ENCODE assay signal across 23 mouse cellular contexts in the genomic region with DNA sequence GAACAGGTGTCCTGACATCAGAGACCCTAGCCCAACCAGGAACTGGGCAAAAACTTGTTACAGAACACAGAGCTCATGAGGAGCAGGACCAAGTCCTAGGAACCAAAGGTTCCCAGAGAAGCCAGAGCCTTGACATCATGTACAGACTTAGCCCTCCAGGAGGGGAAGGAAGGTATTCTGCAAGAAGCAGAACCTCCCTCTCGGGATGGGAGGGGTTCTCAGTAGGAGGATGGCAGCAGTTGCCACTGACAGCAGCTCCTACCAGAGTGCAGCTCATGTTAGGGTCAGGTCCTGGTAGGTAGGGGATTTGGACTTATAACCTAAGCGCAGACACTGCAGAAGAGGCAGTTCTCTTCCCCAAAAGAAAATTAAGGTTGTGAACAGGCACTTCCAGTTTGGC.
"Had no signal": no experiment of that assay in that cellular context is flagged by ENCODE, and none has a peak within 500 bp of the region (broad histone marks: within the 10 kb centered on the region; RNA-seq: fewer than 3 reads in every experiment).

No protein-coding gene starts in this region.

- H3K27me3 ChIP-seq: heart, embryonic 12.5 days; hindbrain, embryonic 13.5 days; hindbrain, embryonic 15.5 days; kidney, embryonic 15.5 days; limb, embryonic 13.5 days; limb, embryonic 15.5 days had no signal

- H3K36me3 ChIP-seq: heart, embryonic 10.5 days; heart, embryonic 12.5 days; hindbrain, embryonic 13.5 days; hindbrain, embryonic 15.5 days; kidney, embryonic 15.5 days; limb, embryonic 13.5 days; limb, embryonic 15.5 days had no signal

- DNase-seq: gastrocnemius, postnatal 14 days; gastrocnemius, postnatal 36 days; heart, adult 2 months; heart, postnatal 10 days; heart, postnatal 4 days; kidney, adult 11 months; kidney, adult 2 months; kidney, adult 9 months; kidney, postnatal 14 days; kidney, postnatal 36 days; left cerebral cortex, postnatal 4 days had no signal

- H3K4me1 ChIP-seq: heart, embryonic 10.5 days; heart, embryonic 12.5 days; hindbrain, embryonic 13.5 days; hindbrain, embryonic 15.5 days had no signal

- ATAC-seq: forebrain, embryonic 16.5 days; hindbrain, postnatal 0 days; intestine, embryonic 16.5 days had no signal

- H3K9me3 ChIP-seq: heart, embryonic 10.5 days; heart, embryonic 12.5 days; hindbrain, embryonic 13.5 days; hindbrain, embryonic 15.5 days; kidney, embryonic 15.5 days; limb, embryonic 13.5 days; limb, embryonic 15.5 days had no signal

- H3K4me3 ChIP-seq: heart, adult 2 months; heart, embryonic 10.5 days; heart, embryonic 12.5 days; hindbrain, embryonic 13.5 days; hindbrain, embryonic 15.5 days; kidney, embryonic 15.5 days; layer of hippocampus, adult 2 months; left cerebral cortex, adult 2 months; limb, embryonic 13.5 days; limb, embryonic 15.5 days had no signal
